Mouse (Mus musculus) gastrocnemius, postnatal 4 days (tissue): ENCODE data around the gene Antxrl. TPM values are rescaled to one million over a fixed set of nuclear protein-coding genes. Genes with fewer than 3 reads are reported as not detected.

Experiments
- DNase-seq, 2 experiments: peaks; one replicate each; pipeline ENCODE4 v3.0.0; 2021 to 2022; ENCODE audit warnings: low spot score in 2 of 2, mixed read lengths in 2 of 2
- total RNA-seq, 2 experiments: library from RNA; stranded (reverse); gene quantifications; 2 replicates each; pipeline ENCODE4 v1.2.3; 2021

Antxrl gene
- total RNA-seq, 2 experiments from 2014 or later: not detected

GRCm38 (mm10) chr14:34103855-34104254, 51.3 kb downstream of the Antxrl start:
- DNase-seq: peak in 1 of 2 experiments; percentile 1

DNA sequence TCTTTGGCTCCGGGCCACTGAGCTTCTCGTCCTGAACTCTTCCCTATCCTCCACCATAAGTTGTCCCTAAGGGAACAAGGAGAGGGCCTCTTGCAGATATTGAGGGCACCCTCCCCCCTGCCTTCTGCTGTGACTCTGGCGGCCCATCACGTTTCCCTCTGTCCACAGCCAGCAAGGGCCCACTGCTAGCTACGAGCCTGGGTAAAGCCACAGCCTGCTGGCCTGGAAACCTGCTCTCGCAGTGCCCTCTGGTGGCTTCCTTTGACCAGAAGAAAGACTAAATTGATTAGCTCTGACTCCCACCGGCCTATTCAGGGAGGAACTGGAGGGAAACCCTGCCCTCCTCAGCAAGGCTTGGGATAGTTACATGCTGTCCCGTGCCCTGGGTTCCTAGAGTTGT, 52.4 kb downstream of the Antxrl start:
- DNase-seq: peak; percentile 25 to 68

DNA sequence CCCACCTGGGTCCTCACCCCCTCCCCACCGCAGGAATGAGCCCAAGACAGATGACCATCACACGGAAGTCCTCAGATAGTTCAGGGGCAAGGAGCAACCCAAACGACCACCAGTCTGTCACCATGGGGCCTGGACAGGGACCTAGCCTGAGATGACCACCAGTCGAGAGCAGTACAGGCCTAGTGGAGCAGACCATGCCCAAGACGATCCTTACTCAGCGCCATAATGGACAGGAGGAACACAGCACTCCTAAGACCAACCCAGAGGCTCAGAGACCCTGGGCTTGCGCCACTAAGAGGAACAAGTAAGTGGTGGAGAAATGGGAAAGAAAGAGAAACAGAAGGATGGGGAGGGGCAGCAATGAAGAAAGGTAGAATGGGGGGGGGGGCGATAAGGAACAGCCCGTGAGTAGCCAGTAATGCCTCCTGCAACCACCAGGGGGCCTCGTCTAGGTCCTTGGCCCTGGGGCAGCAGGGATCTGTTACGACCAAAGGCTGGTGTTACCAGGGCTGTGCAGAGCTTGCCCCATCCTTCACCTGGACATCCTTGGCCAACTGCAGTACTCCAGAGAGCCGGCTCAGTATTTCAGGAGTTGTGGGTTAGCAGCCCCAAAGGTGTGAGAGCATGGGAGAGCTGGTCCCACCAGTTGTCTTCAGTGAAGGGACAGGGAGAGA, 54.0 kb downstream of the Antxrl start:
- peak; percentile 12 to 55 for DNase-seq

DNA sequence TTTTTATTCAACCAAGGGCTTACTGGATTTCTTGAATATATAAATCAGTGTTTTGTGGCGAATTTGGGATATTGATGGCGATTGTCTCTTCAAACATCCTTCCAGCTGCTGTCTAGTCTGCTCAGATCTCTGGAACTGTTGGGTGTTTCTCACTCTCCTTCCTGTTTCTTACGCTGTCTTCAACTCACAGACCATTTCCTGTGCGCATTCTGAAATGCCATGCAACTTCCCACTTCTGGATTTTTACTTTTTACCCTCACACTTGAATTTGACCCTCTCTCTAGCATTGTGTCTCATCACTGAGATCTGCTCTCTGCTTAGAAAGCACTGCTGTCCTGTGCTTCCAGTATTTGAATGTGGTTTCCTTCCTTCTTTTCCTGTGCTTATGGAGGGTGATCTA, 55.1 kb downstream of the Antxrl start:
- no peak for DNase-seq

DNA sequence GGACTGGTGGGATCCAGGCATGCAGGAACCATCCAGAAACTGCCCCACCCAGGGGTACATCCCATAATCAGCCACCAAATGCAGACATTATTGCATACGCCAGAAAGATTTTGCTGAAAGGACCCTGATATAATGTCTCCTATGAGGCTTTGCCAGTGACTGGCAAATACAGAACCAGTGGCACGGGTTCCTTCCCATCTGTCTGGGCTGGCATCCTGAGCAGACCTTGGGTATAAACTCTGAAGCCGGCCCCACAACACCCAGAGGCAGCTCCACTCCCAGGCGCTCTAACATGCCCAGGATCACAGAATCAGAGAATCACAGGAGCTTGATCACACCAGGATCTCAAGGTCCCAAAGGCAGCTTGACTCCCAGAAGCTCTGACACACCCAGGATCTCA, 61.8 kb downstream of the Antxrl start:
- no peak for DNase-seq

- no peak for DNase-seq
These were observed 66.7 kb downstream of the Antxrl start for GRCm38 (mm10) chr14:34119046-34119723.

GRCm38 (mm10) chr14:34120016-34120910, 67.8 kb downstream of the Antxrl start:
- DNase-seq: no peak

- no peak for DNase-seq
These were observed 68.4 kb downstream of the Antxrl start for GRCm38 (mm10) chr14:34120923-34121351.

GRCm38 (mm10) chr14:34121691-34122090, 69.2 kb downstream of the Antxrl start:
- DNase-seq: no peak

Other genes starting within 250 kb of the Antxrl start
- 1 to 10 TPM; 3.5 to 5.0 TPM for gene Gdf10, start 129.1 kb upstream of the Antxrl start, total RNA-seq
- not detected for gene Gdf2, start 111.7 kb upstream of the Antxrl start, total RNA-seq
- gene Rbp3, start 98.7 kb upstream of the Antxrl start, total RNA-seq: not detected
- under 1 TPM; 0.18 to 0.29 TPM for gene Zfp488, start 73.9 kb upstream of the Antxrl start, total RNA-seq
- not detected for gene Gm30083, start 37.5 kb upstream of the Antxrl start, total RNA-seq
- gene Gm5460, start 35.9 kb upstream of the Antxrl start, total RNA-seq: under 1 TPM in 1 of 2 experiments, not detected in 1; 0.13 TPM
- gene Anxa8, start 33.3 kb downstream of the Antxrl start, total RNA-seq: 1 to 10 TPM; 2.2 to 3.1 TPM
- gene A630023A22Rik, start 50.0 kb downstream of the Antxrl start, total RNA-seq: not detected
- gene Npy4r, start 99.8 kb downstream of the Antxrl start, total RNA-seq: under 1 TPM; 0.13 to 0.17 TPM
- gene Gprin2, start 148.9 kb downstream of the Antxrl start, total RNA-seq: 1 to 10 TPM; 1.0 to 1.5 TPM
- gene Syt15, start 166.9 kb downstream of the Antxrl start, total RNA-seq: 1 to 10 TPM; 1.2 to 2.0 TPM